Mouse (Mus musculus): Measurements from ENCODE around the gene Iqgap2. TPM values are rescaled to one million over a fixed set of nuclear protein-coding genes. Genes with fewer than 3 reads are reported as not detected.

Gene Iqgap2
- polyA plus RNA-seq, 1 experiment, result 6.0 TPM

GRCm38 (mm10) chr13:95647248-95647647 lies 244.5 kb downstream of the Iqgap2 start:
- DNase-seq (ENCODE audit: low read depth), result no peak
- TF ChIP-seq CTCF (IDR thresholded peaks at IDR 0.05; ENCODE audit: borderline replicate concordance, extremely low read depth, insufficient read depth, insufficient read length), result no peak
- TF ChIP-seq POLR2A (IDR thresholded peaks at IDR 0.05; ENCODE audit: borderline replicate concordance, extremely low read depth, insufficient read depth, insufficient read length, poor library complexity, severe bottlenecking), result no peak

GRCm38 (mm10) chr13:95646687-95647111 lies 245.0 kb downstream of the Iqgap2 start:
- no peak for TF ChIP-seq CTCF (IDR thresholded peaks at IDR 0.05; ENCODE audit: borderline replicate concordance, extremely low read depth, insufficient read depth, insufficient read length)
- no peak for TF ChIP-seq POLR2A (IDR thresholded peaks at IDR 0.05; ENCODE audit: borderline replicate concordance, extremely low read depth, insufficient read depth, insufficient read length, poor library complexity, severe bottlenecking)
- DNase-seq (ENCODE audit: low read depth), result no peak

GRCm38 (mm10) chr13:95643740-95644139 lies 248.0 kb downstream of the Iqgap2 start:
- DNase-seq (ENCODE audit: low read depth), result no peak
- TF ChIP-seq CTCF (IDR thresholded peaks at IDR 0.05; ENCODE audit: borderline replicate concordance, extremely low read depth, insufficient read depth, insufficient read length) (no peak), POLR2A (IDR thresholded peaks at IDR 0.05; ENCODE audit: borderline replicate concordance, extremely low read depth, insufficient read depth, insufficient read length, poor library complexity, severe bottlenecking) (no peak)

GRCm38 (mm10) chr13:95641061-95641986 lies 250.4 kb downstream of the Iqgap2 start:
- TF ChIP-seq POLR2A (IDR thresholded peaks at IDR 0.05; ENCODE audit: borderline replicate concordance, extremely low read depth, insufficient read depth, insufficient read length, poor library complexity, severe bottlenecking), result no peak
- TF ChIP-seq CTCF (IDR thresholded peaks at IDR 0.05; ENCODE audit: borderline replicate concordance, extremely low read depth, insufficient read depth, insufficient read length), result no peak
- no peak for DNase-seq (ENCODE audit: low read depth)

- DNase-seq (ENCODE audit: low read depth), result no peak
- no peak for TF ChIP-seq POLR2A (IDR thresholded peaks at IDR 0.05; ENCODE audit: borderline replicate concordance, extremely low read depth, insufficient read depth, insufficient read length, poor library complexity, severe bottlenecking)
- no peak for TF ChIP-seq CTCF (IDR thresholded peaks at IDR 0.05; ENCODE audit: borderline replicate concordance, extremely low read depth, insufficient read depth, insufficient read length)
Observed at GRCm38 (mm10) chr13:95640408-95640807, 251.3 kb downstream of the Iqgap2 start.

- DNase-seq (ENCODE audit: low read depth), result peak; percentile 86
- TF ChIP-seq CTCF (IDR thresholded peaks at IDR 0.05; ENCODE audit: borderline replicate concordance, extremely low read depth, insufficient read depth, insufficient read length) (no peak), POLR2A (IDR thresholded peaks at IDR 0.05; ENCODE audit: borderline replicate concordance, extremely low read depth, insufficient read depth, insufficient read length, poor library complexity, severe bottlenecking) (no peak)
Observed at GRCm38 (mm10) chr13:95639336-95640116, 252.2 kb downstream of the Iqgap2 start.

GRCm38 (mm10) chr13:95638894-95639293 lies 252.8 kb downstream of the Iqgap2 start:
- DNase-seq (ENCODE audit: low read depth), result peak; percentile 41
- TF ChIP-seq CTCF (IDR thresholded peaks at IDR 0.05; ENCODE audit: borderline replicate concordance, extremely low read depth, insufficient read depth, insufficient read length) (no peak), POLR2A (IDR thresholded peaks at IDR 0.05; ENCODE audit: borderline replicate concordance, extremely low read depth, insufficient read depth, insufficient read length, poor library complexity, severe bottlenecking) (no peak)

GRCm38 (mm10) chr13:95637737-95638136 lies 254.0 kb downstream of the Iqgap2 start:
- TF ChIP-seq CTCF (IDR thresholded peaks at IDR 0.05; ENCODE audit: borderline replicate concordance, extremely low read depth, insufficient read depth, insufficient read length), result no peak
- TF ChIP-seq POLR2A (IDR thresholded peaks at IDR 0.05; ENCODE audit: borderline replicate concordance, extremely low read depth, insufficient read depth, insufficient read length, poor library complexity, severe bottlenecking), result no peak
- DNase-seq (ENCODE audit: low read depth), result no peak

- DNase-seq (ENCODE audit: low read depth), result no peak
- no peak for TF ChIP-seq CTCF (IDR thresholded peaks at IDR 0.05; ENCODE audit: borderline replicate concordance, extremely low read depth, insufficient read depth, insufficient read length)
- TF ChIP-seq POLR2A (IDR thresholded peaks at IDR 0.05; ENCODE audit: borderline replicate concordance, extremely low read depth, insufficient read depth, insufficient read length, poor library complexity, severe bottlenecking), result no peak
Observed at GRCm38 (mm10) chr13:95635301-95635700, 256.4 kb downstream of the Iqgap2 start.

- no peak for DNase-seq (ENCODE audit: low read depth)
- TF ChIP-seq POLR2A (IDR thresholded peaks at IDR 0.05; ENCODE audit: borderline replicate concordance, extremely low read depth, insufficient read depth, insufficient read length, poor library complexity, severe bottlenecking) (no peak), CTCF (IDR thresholded peaks at IDR 0.05; ENCODE audit: borderline replicate concordance, extremely low read depth, insufficient read depth, insufficient read length) (no peak)
Observed at GRCm38 (mm10) chr13:95634451-95634850, 257.3 kb downstream of the Iqgap2 start.

- no peak for TF ChIP-seq CTCF (IDR thresholded peaks at IDR 0.05; ENCODE audit: borderline replicate concordance, extremely low read depth, insufficient read depth, insufficient read length)
- no peak for TF ChIP-seq POLR2A (IDR thresholded peaks at IDR 0.05; ENCODE audit: borderline replicate concordance, extremely low read depth, insufficient read depth, insufficient read length, poor library complexity, severe bottlenecking)
- no peak for DNase-seq (ENCODE audit: low read depth)
Observed at GRCm38 (mm10) chr13:95633384-95633783, 258.3 kb downstream of the Iqgap2 start.

Measured in brain, embryonic 14.5 days (tissue).